Mouse (Mus musculus) R1 (cell line): Measurements from ENCODE around the gene Klhdc8b.

Experiments used
- DNase-seq: peaks from one replicate; pipeline ENCODE4 v3.0.0-alpha.2; 2018; ENCODE audit warnings: low read depth, low spot score

Klhdc8b gene

DNA sequence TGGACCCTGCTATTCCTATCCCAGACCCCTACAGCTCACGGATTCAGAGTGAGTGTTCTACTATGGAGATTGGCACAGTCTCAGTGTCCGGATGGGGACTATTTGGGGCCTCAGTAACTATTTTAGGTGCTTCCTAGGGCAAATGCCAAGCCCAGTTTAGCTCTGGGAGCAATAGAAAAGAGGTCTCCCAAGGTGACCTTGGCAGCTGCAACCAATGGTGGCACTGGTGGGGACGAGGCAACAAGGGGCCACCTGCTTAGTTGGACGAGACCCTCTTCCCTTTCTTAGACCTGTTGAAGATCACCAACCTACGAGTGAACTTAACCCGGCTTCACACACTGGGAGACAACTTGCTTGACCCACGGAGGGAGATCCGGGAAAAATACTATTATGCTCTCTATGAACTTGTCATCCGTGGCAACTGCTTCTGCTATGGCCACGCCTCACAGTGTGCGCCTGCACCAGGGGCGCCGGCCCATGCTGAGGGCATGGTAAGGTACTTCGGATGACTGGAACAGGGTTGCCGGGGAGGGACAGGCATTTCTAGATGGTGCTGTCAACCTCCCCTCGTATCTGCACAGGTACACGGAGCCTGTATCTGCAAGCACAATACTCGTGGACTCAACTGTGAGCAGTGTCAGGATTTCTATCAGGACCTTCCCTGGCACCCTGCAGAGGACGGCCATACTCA is 20.3 kb upstream of the Klhdc8b start:
- no peak for DNase-seq

DNA sequence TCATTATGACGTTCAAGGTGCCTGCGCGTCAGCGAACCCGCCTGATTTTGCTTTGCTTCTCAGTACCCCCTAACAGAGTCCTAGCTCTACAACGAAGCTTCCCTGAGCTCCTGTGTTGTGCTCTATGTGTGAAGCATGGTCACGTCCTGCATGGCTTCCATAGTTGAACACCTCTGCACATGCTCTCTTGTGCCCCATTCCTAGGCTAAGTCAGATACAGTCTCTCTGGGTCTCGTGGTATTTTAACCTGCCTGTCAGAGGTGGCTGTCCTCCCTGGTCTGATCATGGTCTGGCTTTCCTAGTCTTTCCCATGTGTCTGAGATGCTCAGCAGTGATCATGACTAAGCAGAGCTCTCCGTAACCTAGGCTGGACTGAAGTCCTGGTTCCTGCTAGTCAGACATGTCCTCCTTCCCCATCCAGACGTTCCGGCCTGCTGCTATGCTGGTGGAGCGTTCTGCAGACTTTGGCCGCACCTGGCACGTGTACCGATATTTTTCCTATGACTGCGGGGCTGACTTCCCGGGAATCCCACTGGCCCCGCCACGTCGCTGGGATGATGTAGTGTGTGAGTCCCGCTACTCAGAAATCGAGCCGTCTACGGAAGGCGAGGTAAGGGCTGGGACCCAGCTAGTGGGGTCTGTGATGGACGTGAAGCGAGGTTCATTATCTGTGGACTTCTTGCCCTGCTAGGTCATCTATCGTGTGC is 19.6 kb upstream of the Klhdc8b start:
- DNase-seq, result no peak

DNA sequence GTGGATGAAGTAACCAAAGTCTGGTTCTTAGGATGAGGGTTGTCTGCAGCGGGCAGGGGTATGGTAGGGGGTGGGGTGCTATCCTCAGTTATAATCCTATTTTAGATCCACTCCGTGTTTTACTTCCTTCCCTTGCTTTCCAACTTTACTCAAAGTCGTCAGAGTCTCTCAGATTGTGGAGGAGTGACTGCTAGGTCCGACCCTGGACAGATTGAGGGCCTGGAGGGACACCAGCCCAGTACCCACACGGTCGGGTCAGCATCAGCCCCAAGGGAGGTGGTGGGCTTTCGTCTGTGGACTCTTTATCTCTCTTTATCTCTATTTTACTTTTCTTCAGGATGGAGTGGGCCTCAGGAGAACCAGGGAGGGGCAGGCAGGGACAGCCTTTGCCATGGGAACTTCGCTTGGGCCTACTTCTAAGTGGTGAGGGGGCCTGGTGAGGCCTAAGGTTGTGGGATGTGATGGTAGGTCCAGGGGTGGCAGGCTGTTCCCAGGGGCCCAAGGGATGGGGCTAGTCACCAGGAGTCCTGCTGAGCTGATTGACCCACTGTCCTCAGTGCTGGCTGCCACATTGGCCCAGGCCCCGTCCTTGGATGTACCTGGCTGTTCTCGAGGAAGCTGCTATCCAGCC is 18.5 kb upstream of the Klhdc8b start, which contains the start of gene Lamb2:
Gene Lamb2, plus strand, starts transcription at position 16 of the 631 bp plus-strand sequence.
- DNase-seq, result peak; percentile 88

DNA sequence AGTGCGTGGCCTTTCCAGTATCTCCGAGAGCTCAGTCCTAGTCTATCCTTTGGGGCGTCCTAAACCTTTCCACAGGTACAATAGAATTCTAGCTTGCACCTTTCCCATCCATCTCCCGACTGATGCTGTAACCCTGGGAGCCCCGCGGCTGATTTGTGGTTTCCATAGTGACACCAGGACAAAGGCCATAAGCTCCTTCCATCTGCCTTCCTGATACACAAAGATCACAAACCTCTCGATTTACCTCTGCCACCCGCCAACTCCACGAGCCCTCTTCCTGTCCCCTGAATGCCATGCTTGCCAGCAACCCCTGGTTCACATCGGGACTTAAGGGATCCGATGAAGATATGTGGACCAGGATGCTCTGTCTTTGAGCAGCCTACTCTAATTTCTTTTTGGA is 17.9 kb upstream of the Klhdc8b start:
- peak; percentile 66 for DNase-seq

DNA sequence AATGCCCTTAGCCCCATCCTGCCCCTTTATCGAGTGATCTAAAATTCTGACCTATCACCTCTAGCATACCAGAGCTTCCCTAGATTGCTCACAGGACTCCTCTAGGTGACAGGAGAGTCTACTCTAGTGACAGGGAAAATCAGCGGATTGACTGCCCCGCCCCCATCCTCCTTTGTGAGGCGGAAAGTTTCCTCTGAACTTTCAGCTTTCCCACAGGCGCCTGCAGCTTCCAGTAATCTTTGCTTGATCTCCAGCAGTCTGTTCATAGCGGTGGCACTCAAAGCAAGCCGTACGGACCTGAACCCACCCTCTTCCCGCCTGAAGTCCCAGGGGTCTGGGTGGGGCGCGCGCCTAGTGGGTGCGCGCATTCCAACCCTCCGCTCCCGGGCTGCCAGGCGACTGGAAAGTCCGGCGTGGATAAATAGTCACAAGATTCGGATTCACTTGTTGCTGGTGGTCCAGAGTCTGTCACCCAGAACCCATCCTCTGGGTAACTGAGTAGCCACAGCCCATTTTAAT is 17.3 kb upstream of the Klhdc8b start:
- peak; percentile 93 for DNase-seq

DNA sequence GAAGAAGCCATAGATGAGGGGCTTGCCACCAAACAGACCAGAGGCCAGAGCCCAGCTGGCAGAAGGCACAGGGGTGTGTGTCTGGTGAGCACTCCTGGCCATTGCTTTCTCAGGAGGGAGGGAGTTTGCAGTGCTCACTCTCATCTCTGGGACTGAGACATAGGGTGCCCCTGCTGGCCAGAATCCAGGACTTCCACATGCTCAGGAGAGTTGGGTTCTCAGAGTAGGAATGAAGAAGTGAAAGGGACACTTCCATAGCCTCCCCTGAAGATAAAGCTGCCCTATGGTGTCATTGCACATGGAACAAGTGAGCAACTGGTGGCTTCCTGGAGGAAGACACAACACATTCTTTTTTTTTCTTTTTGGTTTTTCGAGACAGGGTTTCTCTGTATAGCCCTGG is 13.1 kb upstream of the Klhdc8b start:
- DNase-seq, result peak; percentile 40

GRCm38 (mm10) chr9:108469845-108470244 is 8.5 kb upstream of the Klhdc8b start:
- DNase-seq, result no peak

GRCm38 (mm10) chr9:108469430-108469829 is 8.0 kb upstream of the Klhdc8b start:
- DNase-seq, result no peak

DNA sequence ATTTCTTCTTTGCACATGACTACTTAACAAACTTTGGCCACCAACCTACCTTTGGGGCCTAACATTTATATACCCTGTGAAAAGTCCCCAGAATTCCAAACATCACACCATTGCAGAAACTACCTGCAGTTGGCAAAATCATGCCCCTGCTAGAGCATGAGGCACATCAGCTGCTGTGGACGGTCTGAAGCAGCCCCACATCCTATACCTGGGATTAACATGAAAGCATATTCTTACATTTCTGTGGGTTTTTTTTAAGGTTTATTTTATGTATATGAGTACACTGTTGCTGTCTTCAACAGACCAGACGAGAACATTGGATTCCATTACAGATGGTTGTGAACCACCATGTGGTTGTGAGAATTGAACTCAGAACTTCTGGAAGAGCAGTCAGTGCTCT is 4.8 kb upstream of the Klhdc8b start:
- no peak for DNase-seq

GRCm38 (mm10) chr9:108463713-108464112 is 2.3 kb upstream of the Klhdc8b start:
- DNase-seq, result peak; percentile 41

GRCm38 (mm10) chr9:108462192-108462591 is 811 bp upstream of the Klhdc8b start:
- DNase-seq, result no peak

DNA sequence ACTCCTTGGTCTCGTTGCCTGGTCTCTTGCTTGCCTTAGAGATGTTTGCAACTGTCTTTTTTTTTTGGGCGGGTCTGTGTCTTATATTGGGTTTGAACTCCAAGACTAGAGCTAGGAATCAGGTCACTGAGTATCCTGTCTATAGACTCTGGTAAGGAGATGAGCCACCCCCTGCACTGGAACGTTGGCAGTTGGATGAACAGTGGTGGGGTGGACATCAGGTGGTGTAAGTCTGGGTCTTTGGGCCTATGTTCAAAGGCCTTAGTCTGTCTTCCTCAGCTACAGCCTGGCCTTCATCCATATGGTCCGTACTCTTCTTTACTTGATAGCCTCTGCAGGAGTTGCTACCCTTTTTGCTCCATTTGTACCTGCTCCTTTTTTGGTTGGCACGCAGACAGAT is 294 bp upstream of the Klhdc8b start:
- no peak for DNase-seq

- peak; percentile 94 for DNase-seq
Measured at GRCm38 (mm10) chr9:108460319-108461178, 832 bp downstream of the Klhdc8b start, which contains the start of gene Ccdc71. Gene Ccdc71 (plus strand): TSS chr9:108460527.

- DNase-seq, result no peak
Measured at GRCm38 (mm10) chr9:108459939-108460318, 1.5 kb downstream of the Klhdc8b start.

DNA sequence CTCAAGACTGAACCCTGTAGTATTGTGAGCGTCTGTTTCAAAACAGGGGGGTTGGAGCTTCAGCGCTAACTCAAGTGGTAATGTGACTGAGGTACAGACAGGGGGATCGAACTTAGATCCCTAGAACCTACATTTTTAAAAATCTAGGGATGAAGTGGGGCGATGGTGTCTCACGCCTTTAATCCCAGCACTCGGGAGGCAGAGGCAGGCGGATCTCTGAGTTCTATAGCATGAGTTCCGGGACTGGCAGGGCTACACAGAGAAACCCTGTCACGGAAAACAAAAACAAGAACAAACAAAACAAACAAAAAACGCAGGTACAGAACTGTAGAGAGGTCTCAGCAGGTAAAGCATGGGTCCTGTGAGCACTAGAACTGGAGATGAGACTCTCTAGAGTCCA is 4.4 kb downstream of the Klhdc8b start:
- DNase-seq, result no peak

GRCm38 (mm10) chr9:108455747-108456571 is 5.4 kb downstream of the Klhdc8b start:
- DNase-seq, result peak; percentile 73

DNA sequence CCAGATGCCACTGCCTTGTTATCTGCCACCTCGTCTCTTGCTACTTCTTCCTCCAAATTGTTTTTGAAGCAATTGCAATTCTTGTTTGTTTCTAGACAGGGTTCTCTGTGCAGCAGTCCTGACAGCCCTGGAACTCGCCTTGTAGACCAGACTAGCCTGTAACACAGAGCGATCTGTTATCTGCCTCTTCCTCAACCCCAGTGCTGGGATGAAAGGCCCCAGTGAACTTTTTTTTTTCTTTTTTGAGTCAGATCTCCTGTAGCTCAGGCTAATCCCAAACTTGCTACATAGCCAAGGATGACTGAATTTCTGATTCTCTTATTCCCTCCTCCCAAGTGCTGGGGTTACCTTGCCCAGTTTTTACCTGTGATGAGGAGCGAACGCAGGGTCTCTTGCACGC is 7.0 kb downstream of the Klhdc8b start:
- no peak for DNase-seq

- DNase-seq, result no peak
Measured at GRCm38 (mm10) chr9:108453458-108453857, 7.9 kb downstream of the Klhdc8b start.

GRCm38 (mm10) chr9:108452911-108453310 is 8.5 kb downstream of the Klhdc8b start:
- no peak for DNase-seq

DNA sequence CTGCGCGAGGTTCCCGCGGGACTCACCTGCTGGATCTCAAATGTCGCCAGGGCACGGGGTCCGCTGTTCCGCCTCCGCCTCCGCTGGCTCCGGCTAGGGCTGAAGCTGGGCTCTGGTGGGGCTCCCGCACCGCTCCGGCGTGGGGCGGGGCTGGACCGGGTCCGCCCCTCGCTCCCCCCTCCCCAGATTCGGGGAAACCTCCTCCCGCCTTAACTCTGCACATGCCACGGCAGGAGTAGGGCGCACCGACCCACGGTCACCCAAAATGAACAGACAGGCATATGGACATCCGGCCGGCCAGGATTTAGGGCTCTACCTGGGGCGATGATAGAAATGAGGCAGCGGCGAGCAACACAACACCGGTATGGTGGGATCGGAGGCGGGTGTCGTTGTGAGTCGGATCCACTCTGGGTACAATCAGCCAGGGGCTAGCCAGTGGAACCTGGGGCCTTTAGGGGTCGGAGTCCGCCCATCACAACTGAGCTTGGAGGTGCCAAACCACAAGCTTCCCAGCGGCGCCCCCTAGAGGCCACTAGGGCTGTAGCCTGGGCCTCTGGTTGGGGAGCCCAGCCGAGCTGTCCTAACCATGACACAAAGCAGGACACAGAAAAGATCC is 9.0 kb downstream of the Klhdc8b start:
- DNase-seq, result peak; percentile 92
